Mouse (Mus musculus): ENCODE measurements at regions not wholly inside any gene's neighbourhood (a gene's known extent, or its start where the extent isn't known, plus 50 kb on each side); places are given as distances from the start of the nearest gene placed in this dataset.

- in situ Hi-C loops (cut with MboI, MseI), result no loop called here
Measured at GRCm38 (mm10) chr3:140348670-140349069, 863.5 kb downstream of the Pdha2 start.

DNA sequence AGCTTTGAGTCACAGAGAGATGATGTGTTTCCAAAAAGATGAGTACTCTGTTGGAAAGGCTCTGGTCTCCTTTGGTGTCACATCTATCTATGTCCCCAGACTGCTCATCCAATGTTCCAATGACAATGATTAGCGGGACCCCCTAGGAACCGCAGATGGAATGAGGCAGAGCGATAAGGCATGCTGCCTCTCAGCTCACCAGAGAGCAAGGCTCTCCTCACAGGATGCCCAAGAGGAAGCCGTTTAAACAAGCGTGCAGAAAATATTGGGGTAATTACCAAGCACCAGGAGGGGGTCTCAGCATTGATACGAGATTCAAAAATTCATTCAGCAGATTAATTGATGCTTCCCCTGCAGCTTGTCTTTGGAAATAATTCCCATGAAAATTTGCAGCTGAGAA, 871.5 kb downstream of the Pdha2 start:
- in situ Hi-C loops (cut with MboI, MseI), result no loop called here

DNA sequence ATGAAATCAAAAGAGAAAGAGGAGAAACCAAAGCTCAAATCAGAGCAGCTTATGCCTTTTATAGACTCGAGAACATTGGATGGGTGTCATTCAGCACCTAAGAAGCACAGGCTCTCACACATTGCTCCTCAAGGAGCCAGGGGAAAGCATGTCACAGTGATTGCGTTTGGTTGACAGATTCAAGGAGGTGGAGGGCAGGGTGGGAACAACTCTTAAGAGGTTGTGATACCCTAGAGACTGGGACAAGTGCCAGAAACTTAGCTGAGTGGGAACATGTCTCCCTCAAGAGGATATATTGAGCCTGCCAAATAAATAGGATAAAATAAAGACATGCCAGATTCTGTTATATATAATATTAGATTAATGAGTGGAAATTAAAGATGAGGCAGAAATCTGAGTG, 898.4 kb downstream of the Pdha2 start:
- in situ Hi-C loops (cut with MboI, MseI), result loop anchor here in 1 of 2 experiments (10.0 kb wide), 1 partner anchor 439 kb away; no protein-coding TSS in a partner anchor

DNA sequence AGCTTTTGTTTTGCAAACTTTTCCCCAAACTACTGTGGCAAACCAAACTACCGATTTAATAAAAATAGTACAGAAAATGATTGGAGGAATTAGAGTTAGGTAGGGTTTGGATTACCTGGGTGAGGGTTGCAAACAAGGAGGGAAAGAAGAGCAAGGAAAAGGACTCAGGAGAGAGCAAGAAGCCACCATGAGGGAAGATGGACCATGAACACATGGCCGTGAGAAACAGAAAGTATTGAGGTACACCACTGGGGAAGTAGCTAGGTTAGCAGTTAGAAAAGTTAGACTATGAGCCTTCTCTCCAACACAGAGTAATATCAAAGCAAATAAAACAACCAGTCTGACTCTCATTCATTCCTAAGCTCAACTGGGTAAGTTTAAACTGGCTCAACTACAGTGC, 912.8 kb downstream of the Pdha2 start:
- in situ Hi-C loops (cut with MboI, MseI), result no loop called here
